Mouse (Mus musculus) lung, adult 2 months (tissue): ENCODE measurements around the gene Cgnl1.

ENCODE experiments used
- CTCF ChIP-seq: fragments of 200-500 bp; IDR thresholded peaks from 2 replicates; pipeline ENCODE4 v1.5.1; 2011; ENCODE audit warnings: mild to moderate bottlenecking, low read length, control low read depth; ENCODE audit not compliant: insufficient read depth
- POLR2A ChIP-seq: fragments of 200-500 bp; IDR thresholded peaks from 2 replicates; pipeline ENCODE4 v1.6.1; 2011; ENCODE audit warnings: low read depth, mild to moderate bottlenecking, control low read depth, low read length, borderline replicate concordance; ENCODE audit errors: extremely low read depth

GRCm38 (mm10) chr9:71722366-71722765 lies 49.0 kb downstream of the Cgnl1 start:
- TF ChIP-seq CTCF (no peak), POLR2A (no peak)
